ENCODE assay signal across 15 mouse cellular contexts in genomic region chr2:51732355-51732754, GRCm38 (mm10).
A peak's percentile ranks its signal among the peaks of the same experiment; 100 is the strongest.
DNase-seq lines count a peak whose midpoint lies in the region; ATAC-seq lines count a peak whose summit lies in the region.
"Had no signal": no experiment of that assay in that cellular context is flagged by ENCODE, and none has a peak within 500 bp of the region (broad histone marks: within the 10 kb centered on the region; RNA-seq: fewer than 3 reads in every experiment).

No protein-coding gene starts in this region.

- 31% methylated on average over 2 of the region's 2 CpGs for WGBS in heart, embryonic 12.5 days

- H3K36me3 ChIP-seq in heart, embryonic 12.5 days = no peaks in the 10 kb centered on the region
- H3K36me3 ChIP-seq: heart, embryonic 15.5 days; liver, embryonic 12.5 days had no signal

- DNase-seq in heart, postnatal 10 days = no peak
- DNase-seq in lung, postnatal 36 days = peak; percentile 35
- DNase-seq in lung, postnatal 10 days = no peak
- DNase-seq in embryo, embryonic 9.5 days (ENCODE audit: extremely low spot score) = peak; percentile 34
- DNase-seq in retina, embryonic 14.5 days (ENCODE audit: low spot score) = no peak
- DNase-seq: cerebellum, postnatal 14 days; kidney, adult 8-10 months; kidney, postnatal 4 days; right cerebral cortex, postnatal 4 days had no signal

- peaks cover 12% of the 10 kb centered on the region for H3K4me1 ChIP-seq in heart, embryonic 12.5 days (replicated peaks)
- H3K4me1 ChIP-seq: liver, embryonic 12.5 days had no signal

- ATAC-seq in heart, embryonic 12.5 days (ENCODE audit: insufficient number of reproducible peaks, low FRiP score) = 0 out of 2 replicates have a peak, but pooled peaks have one; percentile 63
- ATAC-seq in megakaryocyte progenitor cell, adult 5-6 weeks (replicated peaks; ENCODE audit: poor library complexity) = no peak
- ATAC-seq: forebrain, embryonic 13.5 days; liver, embryonic 12.5 days had no signal

- no peaks in the 10 kb centered on the region for H3K27me3 ChIP-seq in heart, embryonic 12.5 days (replicated peaks)
- H3K27me3 ChIP-seq: forebrain, embryonic 13.5 days; heart, embryonic 15.5 days; liver, embryonic 12.5 days had no signal

- no peaks in the 10 kb centered on the region for H3K9me3 ChIP-seq in heart, embryonic 12.5 days (replicated peaks)
- H3K9me3 ChIP-seq: forebrain, embryonic 13.5 days; heart, embryonic 15.5 days; liver, embryonic 12.5 days had no signal

- H3K9ac ChIP-seq in heart, embryonic 12.5 days = no peak overlapping the region
- H3K9ac ChIP-seq: forebrain, embryonic 13.5 days; heart, embryonic 15.5 days; liver, embryonic 12.5 days had no signal

- peak overlapping the region; percentile 33; the same call in 1 of the 2 replicates for H3K27ac ChIP-seq in heart, embryonic 12.5 days (ENCODE audit: poor library complexity, severe bottlenecking)
- H3K27ac ChIP-seq: forebrain, embryonic 13.5 days; heart, embryonic 15.5 days; liver, embryonic 12.5 days; macrophage had no signal

- intact Hi-C loops in heart, postnatal 10 days (cut with DNase I) = no loop called here

- H3K4me2 ChIP-seq in heart, embryonic 12.5 days = no peak overlapping the region
- H3K4me2 ChIP-seq: forebrain, embryonic 13.5 days; heart, embryonic 15.5 days; liver, embryonic 12.5 days had no signal

- no peak overlapping the region for H3K4me3 ChIP-seq in heart, embryonic 12.5 days
- H3K4me3 ChIP-seq: forebrain, embryonic 13.5 days; heart, embryonic 15.5 days; liver, embryonic 12.5 days had no signal

Comparison
In these comparisons a context has a peak if more than half of its experiments do, and no peak if none do; other contexts are left out.
1. DNase-seq: peak in lung, postnatal 36 days (single experiment) and embryo, embryonic 9.5 days (single experiment); none in heart, postnatal 10 days (0 of 2), lung, postnatal 10 days (single experiment) and retina, embryonic 14.5 days (single experiment).